Mouse (Mus musculus): ENCODE measurements around the gene Nin. TPM values are rescaled to one million over a fixed set of nuclear protein-coding genes. Genes with fewer than 3 reads are reported as not detected.
"Not testable (repeated sequence)": the region's sequence is repeated elsewhere in the genome, so short reads cannot be mapped to it uniquely, and the experiment has no call there.

The Nin gene
- polyA plus RNA-seq (2015; fragmentation: Nextera tagmentation; extraction: Ambion mirVana): 11.3 and 12.6 TPM in 2 replicates

DNA sequence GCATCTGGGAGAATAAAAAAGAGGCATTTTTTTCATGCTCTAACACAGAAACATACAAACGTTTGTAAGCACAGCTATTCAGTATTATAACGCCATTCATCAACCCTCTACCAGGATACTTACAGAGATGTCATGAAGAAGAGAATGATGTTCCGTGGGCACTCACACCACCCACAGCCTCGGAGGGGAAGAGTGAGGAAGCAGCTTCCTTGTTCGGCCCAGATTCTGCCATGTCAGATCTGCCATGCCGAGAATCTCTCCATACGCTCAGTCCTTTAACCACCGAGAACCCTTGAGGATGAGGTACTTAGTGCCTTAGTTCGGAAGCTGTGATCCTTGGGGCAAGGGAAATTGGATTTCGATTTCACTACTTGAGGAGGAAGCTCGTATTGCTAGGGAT is at the start of gene Nin:
Gene Nin, minus strand, starts transcription at position 367 of the 400 bp plus-strand sequence.
- peaks cover 28% of the 10 kb centered on the region for H3K4me1 ChIP-seq (replicated peaks)
- H3K9ac ChIP-seq: no peak within 1 kb of the TSS
- H3K4me2 ChIP-seq: no peak within 1 kb of the TSS; the same call in 1 of the 2 replicates
- WGBS: 60% methylated on average over 11 of the region's 11 CpGs
- no peaks in the 10 kb centered on the region for H3K27me3 ChIP-seq
- no peak within 1 kb of the TSS for H3K27ac ChIP-seq (replicated peaks)
- no peaks in the 10 kb centered on the region for H3K36me3 ChIP-seq
- H3K9me3 ChIP-seq: no peaks in the 10 kb centered on the region
- ATAC-seq (ENCODE audit: low FRiP score, low read depth): no peak
- H3K4me3 ChIP-seq: no peak within 1 kb of the TSS

DNA sequence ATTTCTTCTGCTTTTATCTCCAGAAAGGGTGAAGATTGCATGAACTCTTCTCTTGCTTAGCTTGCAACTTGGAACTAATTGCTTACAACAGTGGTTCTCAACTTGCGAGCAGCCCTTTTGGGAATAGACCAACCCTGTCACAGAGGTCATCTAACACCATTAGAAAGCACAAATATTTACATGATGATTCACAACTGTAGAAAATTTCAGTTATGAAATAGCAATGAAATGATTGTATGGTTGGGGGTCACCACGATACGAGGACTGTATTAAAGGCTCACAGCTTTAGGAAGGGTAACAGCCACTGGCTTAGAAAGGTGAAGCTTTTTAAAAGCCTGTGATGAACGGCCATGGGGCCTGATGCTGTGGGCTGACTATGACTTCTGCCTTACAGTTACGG is 47.5 kb upstream of the Nin start:
- no peak overlapping the region for H3K27ac ChIP-seq (replicated peaks)
- H3K4me1 ChIP-seq (replicated peaks): no peaks in the 10 kb centered on the region
- H3K4me2 ChIP-seq: no peak overlapping the region
- H3K36me3 ChIP-seq: no peaks in the 10 kb centered on the region
- H3K9ac ChIP-seq: no peak overlapping the region
- no peaks in the 10 kb centered on the region for H3K9me3 ChIP-seq
- 80% methylated on average over 5 of the region's 5 CpGs for WGBS
- no peak for ATAC-seq (ENCODE audit: low FRiP score, low read depth)
- no peak overlapping the region for H3K4me3 ChIP-seq
- H3K27me3 ChIP-seq: no peaks in the 10 kb centered on the region

DNA sequence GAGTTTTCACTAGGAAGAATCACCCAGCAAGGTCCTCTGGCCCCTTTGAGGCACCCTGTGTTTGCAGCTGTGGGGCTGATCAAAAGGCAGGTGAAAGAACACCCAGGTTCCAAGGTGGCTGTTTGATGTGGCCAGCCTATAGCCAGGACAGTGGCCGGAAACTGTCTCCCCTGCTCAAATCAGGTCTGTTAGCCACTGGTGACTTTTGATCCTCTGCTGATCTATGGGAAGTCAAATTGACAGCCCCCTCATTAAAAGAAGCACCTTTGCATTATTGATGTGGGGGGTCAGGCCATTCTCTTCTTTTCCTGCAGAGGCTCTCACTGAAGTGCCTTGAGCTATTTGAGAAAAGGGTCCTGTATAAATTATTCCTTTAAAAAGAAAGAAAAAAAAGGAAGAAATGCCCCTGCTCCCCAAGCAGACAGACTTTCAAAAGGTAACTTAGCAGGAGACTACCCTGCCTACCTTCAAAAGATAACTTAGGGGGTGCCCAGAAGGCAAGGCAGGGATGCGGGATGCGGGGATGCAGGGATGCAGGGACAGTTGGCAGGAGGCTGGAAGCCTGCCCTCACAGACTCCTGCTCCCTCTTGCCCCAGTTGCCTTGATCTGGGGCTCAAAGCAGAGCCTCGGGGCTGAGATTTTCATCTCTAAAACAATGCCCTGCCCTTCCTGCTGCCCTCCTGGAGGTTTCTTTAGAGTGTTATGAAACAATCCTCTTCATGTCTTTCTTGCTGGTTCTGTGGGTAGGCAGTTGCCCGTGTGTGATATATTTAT is 44.0 kb upstream of the Nin start:
- H3K27ac ChIP-seq (replicated peaks): no peak overlapping the region
- 57% methylated on average over 5 of the region's 5 CpGs for WGBS
- H3K4me1 ChIP-seq (replicated peaks): no peaks in the 10 kb centered on the region
- H3K36me3 ChIP-seq: no peaks in the 10 kb centered on the region
- no peak overlapping the region for H3K4me2 ChIP-seq
- H3K9me3 ChIP-seq: no peaks in the 10 kb centered on the region
- no peaks in the 10 kb centered on the region for H3K27me3 ChIP-seq
- no peak overlapping the region for H3K9ac ChIP-seq
- H3K4me3 ChIP-seq: no peak overlapping the region
- no peak for ATAC-seq (ENCODE audit: low FRiP score, low read depth)

DNA sequence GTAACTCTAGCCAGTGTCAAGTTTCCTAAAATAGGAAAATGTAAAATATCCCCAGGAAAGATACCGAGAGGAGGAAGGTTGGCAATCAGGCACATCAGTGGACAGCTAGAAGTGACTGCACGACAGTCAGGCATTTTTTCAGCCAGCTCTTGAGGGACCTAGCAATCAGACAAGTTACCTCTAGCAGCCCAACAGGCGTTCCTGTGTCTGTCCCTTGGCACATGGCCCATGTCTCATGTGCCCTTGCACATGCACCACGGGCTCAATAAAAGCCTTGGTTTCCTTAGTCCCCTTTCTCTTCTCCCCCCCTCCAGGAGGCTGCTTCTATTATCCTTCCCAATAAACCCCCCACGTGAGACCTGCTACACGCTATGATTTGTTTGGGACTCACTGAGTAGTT is 42.7 kb upstream of the Nin start:
- Histone ChIP-seq H3K4me2 (no peak overlapping the region), H3K27ac (replicated peaks) (no peak overlapping the region), H3K9me3 (no peaks in the 10 kb centered on the region), H3K27me3 (no peaks in the 10 kb centered on the region), H3K9ac (no peak overlapping the region), H3K36me3 (no peaks in the 10 kb centered on the region), H3K4me1 (replicated peaks) (no peaks in the 10 kb centered on the region), H3K4me3 (no peak overlapping the region)
- no peak for ATAC-seq (ENCODE audit: low FRiP score, low read depth)
- 56% methylated on average over 6 of the region's 6 CpGs for WGBS

DNA sequence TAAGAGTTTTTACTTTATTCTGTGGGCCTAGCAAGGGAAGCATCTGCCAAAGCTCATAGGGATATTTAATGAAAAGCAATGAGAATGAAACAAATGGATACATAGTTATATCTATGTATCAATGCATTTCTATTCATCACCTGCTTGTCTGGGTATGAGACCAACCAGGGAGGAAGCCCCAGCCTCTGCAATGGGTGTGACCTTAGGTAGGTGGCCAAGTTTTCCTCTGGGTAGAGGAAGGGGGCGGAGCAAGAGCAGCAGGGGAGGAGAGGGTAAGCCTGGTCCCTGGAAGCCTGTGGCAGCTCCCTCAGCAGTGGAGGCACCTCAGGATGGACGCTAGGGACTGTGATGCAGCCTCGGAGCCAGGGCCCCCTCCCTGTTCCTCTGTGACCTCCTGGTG is 40.3 kb upstream of the Nin start, which contains the start of gene Abhd12b:
Gene Abhd12b, plus strand, starts transcription at position 301 of the 400 bp plus-strand sequence.
- Histone ChIP-seq H3K4me1 (replicated peaks) (peaks cover 6% of the 10 kb centered on the region), H3K9ac (no peak within 1 kb of the TSS), H3K4me2 (no peak within 1 kb of the TSS), H3K27ac (replicated peaks) (no peak within 1 kb of the TSS), H3K27me3 (no peaks in the 10 kb centered on the region), H3K9me3 (no peaks in the 10 kb centered on the region), H3K4me3 (no peak within 1 kb of the TSS), H3K36me3 (no peaks in the 10 kb centered on the region)
- WGBS: 53% methylated on average over 3 of the region's 3 CpGs
- ATAC-seq (ENCODE audit: low FRiP score, low read depth): no peak

DNA sequence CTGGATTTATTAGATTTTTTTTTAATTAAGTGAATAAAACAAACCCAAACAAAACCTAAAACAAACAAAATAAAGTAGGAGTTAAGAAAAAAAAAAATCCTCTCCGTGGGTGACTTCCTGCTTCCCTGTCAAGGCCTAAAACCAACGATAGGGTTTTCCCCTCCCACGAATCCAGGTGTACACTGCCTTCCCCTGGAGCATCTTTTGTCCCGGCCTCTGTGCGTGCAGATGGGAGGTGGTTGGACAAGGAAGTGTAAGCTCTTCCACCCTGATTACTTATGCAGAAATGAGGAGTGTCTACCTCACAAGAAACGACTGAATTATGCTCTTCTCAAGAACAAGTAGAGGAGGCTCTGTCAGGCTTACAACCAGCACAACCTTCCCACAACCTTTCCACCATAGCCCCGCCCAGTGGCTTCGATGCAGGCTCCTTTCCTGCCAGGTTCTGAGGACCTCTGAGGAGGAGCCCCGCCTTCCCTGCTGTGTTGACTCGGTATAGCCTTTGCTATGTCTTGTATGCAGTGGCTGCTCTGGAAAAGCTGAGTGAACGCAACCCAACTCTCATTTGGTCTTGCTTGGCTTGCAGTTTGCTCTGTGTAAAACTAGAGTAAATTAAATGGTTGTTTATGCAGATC is 35.2 kb upstream of the Nin start:
- 13% methylated on average over 11 of the region's 11 CpGs for WGBS
- Histone ChIP-seq H3K4me2 (peak overlapping the region; percentile 50), H3K27me3 (no peaks in the 10 kb centered on the region), H3K9me3 (no peaks in the 10 kb centered on the region), H3K36me3 (no peaks in the 10 kb centered on the region), H3K4me1 (replicated peaks) (peaks cover 17% of the 10 kb centered on the region), H3K27ac (replicated peaks) (peak overlapping the region; percentile 18; the same call in 1 of the 2 replicates), H3K9ac (no peak overlapping the region; the same call in 1 of the 2 replicates), H3K4me3 (peak overlapping the region; percentile 23; the same call in 1 of the 2 replicates)
- ATAC-seq (ENCODE audit: low FRiP score, low read depth): peak; percentile 65; the same call in 1 of the 2 replicates

DNA sequence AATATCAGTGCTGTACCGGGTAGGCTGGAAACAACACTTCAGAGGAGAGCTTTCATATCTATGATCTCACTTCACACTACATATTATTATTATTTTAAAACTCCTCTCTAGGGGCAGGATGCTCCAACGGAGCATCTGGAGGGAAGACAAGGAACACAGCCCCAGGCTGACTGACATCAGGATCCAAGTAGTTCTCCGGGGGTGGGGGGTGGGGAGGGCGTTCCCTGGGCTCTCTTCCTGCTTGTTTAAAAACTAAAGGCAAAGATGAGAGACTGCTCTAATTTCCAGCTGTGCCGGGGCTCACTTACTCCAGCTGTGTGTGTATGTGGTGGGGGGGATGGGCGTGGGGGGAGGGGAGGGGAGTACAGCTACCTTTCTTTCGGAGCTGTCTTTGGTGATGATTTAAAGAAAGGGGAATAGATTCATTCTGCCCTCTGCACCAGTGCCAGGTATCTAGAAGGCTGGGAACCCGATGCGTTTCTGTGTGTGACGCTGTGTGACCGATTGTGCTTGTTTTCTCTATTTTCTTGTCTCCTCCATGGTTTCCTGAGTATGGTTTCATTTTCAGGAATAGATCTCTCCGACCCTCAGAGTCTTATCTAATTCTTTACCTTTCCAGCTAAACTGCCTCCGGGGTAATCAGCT is 34.6 kb upstream of the Nin start:
- Histone ChIP-seq H3K27me3 (no peaks in the 10 kb centered on the region), H3K9ac (peak overlapping the region; percentile 32; the same call in 1 of the 2 replicates), H3K4me2 (peak overlapping the region; percentile 50), H3K27ac (replicated peaks) (peak overlapping the region; percentile 18; the same call in 1 of the 2 replicates), H3K36me3 (no peaks in the 10 kb centered on the region), H3K4me3 (peak overlapping the region; percentile 23; the same call in 1 of the 2 replicates), H3K9me3 (no peaks in the 10 kb centered on the region), H3K4me1 (replicated peaks) (peaks cover 17% of the 10 kb centered on the region)
- WGBS: 6% methylated on average over 13 of the region's 13 CpGs
- ATAC-seq (ENCODE audit: low FRiP score, low read depth): no peak

DNA sequence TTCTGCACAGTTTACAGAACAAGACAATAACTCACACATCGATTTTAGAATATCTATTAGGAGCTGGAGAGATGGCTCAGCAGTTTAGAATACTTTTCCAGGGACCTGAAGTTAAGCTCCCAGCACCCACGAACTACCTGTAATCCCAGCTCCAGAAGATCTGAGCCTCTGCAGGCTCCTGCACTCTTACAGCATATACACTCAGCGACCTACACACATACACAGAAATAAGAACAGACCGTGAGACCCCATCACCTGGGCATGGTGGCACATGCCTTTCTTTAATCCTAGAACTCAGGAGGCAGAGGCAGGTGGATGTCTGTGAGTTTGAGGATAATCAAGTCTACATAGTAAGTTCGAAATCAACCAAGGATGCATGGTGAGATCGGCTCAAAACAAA is 32.1 kb upstream of the Nin start:
- Histone ChIP-seq H3K27me3 (no peaks in the 10 kb centered on the region), H3K9me3 (no peaks in the 10 kb centered on the region), H3K9ac (no peak overlapping the region), H3K4me1 (replicated peaks) (peaks cover 17% of the 10 kb centered on the region), H3K4me2 (no peak overlapping the region), H3K27ac (replicated peaks) (no peak overlapping the region), H3K4me3 (no peak overlapping the region), H3K36me3 (no peaks in the 10 kb centered on the region)
- WGBS: 92% methylated on average over 6 of the region's 6 CpGs
- ATAC-seq (ENCODE audit: low FRiP score, low read depth): no peak

DNA sequence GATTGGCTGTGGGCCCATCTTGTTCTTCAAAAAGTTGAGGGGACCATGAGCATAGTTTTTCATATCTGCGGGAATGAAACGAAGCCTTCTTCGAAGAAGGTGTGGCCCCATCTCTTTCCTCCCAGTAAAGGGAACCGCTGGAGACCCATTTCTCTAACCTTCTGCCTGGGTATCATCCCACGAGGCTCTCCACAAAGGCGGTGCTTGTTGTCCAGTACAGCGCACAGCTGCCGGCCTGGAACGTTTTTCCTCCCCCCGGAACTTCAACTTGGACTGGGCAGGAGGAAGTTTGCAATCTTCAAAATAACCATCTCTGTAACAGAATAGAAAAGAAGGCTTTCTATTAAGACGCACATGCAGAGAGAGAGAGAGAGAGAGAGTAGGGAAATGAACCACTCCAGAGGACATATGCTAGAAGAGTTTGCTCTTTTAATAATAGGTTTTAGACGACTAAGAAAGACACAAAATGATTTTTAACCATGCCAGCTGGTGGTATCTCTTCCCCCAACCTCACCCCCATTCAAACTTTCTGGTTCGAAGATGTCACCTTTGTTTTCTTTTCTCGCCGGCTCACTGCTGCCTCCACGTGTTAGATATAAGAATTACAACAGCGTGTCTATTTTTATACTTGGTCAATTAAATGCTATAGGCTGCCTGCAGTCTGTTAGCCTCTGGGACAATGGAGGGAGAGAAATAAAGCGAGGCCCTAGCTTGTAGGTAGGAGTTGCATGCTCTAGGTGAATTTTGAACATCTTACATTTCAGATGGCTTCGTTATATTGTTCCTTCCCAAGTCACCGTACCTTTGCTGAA is 31.3 kb upstream of the Nin start:
- Histone ChIP-seq H3K27ac (replicated peaks) (no peak overlapping the region), H3K27me3 (no peaks in the 10 kb centered on the region), H3K4me3 (no peak overlapping the region), H3K4me1 (replicated peaks) (peaks cover 17% of the 10 kb centered on the region), H3K4me2 (no peak overlapping the region), H3K36me3 (no peaks in the 10 kb centered on the region), H3K9me3 (no peaks in the 10 kb centered on the region), H3K9ac (no peak overlapping the region)
- 48% methylated on average over 20 of the region's 20 CpGs for WGBS
- ATAC-seq (ENCODE audit: low FRiP score, low read depth): no peak

DNA sequence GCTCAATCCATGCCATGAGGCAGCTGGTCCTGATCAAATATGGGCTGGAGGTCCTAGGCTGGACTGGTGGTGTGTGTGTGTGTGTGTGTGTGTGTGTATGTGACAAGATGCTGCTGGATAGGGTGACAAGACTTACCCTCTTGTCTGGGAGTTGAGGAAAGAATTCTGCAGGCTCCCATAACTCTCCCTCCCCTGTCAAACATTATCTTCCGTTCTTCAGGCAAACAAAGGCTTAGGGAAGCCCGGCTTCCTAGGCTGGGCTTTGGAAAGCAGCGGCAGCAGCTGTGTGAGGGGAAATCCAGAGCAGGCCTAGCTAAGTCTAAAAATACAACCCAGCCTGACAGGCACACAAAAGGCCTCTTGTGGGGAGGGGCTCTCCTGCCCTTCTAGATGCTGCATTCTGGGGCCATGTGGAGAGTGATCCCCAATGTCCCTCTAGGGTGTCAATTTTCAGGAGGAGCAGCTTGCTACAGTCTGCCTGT is 30.6 kb upstream of the Nin start:
- not testable (repeated sequence) for H3K4me3 ChIP-seq; H3K9ac ChIP-seq; H3K36me3 ChIP-seq; H3K27ac ChIP-seq (replicated peaks); H3K27me3 ChIP-seq; H3K4me2 ChIP-seq; H3K9me3 ChIP-seq; ATAC-seq (ENCODE audit: low FRiP score, low read depth)
- 6% methylated on average over 3 of the region's 3 CpGs for WGBS
- peaks cover 14% of the 10 kb centered on the region for H3K4me1 ChIP-seq (replicated peaks)

DNA sequence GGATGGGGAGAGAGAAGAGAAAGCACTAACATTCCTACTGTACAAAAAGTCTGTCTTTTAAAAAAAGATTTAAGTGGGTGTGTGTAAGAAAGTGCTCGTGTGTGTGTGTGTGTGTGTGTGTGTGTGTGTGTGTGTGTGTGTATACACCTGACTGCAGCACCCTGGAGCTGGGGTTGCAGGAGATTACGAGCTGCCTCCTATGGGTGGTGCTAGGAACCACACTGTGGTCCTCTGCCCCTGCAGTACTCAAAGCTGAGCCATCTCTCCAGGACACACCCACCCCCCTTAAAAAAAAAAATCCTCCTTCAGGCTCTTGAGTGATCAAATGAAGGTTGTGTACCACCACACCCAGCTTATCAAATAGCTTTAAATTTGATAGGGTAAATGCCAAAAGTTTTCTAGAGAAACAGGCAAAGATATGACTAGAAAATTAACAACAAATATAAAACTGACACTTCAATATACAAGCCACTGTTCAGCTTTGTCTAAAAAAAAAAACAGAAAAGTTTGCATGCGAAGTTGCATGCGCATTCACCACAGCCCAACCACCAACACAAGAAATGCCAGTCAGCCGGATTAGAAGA is 27.6 kb upstream of the Nin start:
- WGBS: 92% methylated on average over 5 of the region's 5 CpGs
- H3K27ac ChIP-seq (replicated peaks): no peak overlapping the region

More for the DNA sequence above, 27.6 kb upstream of the Nin start:
- no peaks in the 10 kb centered on the region for H3K27me3 ChIP-seq
- no peak overlapping the region for H3K9ac ChIP-seq
- no peaks in the 10 kb centered on the region for H3K36me3 ChIP-seq
- no peaks in the 10 kb centered on the region for H3K4me1 ChIP-seq (replicated peaks)
- no peaks in the 10 kb centered on the region for H3K9me3 ChIP-seq
- no peak for ATAC-seq (ENCODE audit: low FRiP score, low read depth)
- no peak overlapping the region for H3K4me2 ChIP-seq
- H3K4me3 ChIP-seq: no peak overlapping the region
